Mouse (Mus musculus) embryonic facial prominence, embryonic 13.5 days (tissue): ENCODE measurements around the gene Cpne8. TPM values are rescaled to one million over a fixed set of nuclear protein-coding genes. Genes with fewer than 3 reads are reported as not detected.
"Not testable (repeated sequence)": the region's sequence is repeated elsewhere in the genome, so short reads cannot be mapped to it uniquely, and the experiment has no call there.

Experiments used
- ATAC-seq: fragments of 200-750 bp; cut with Nextera tagmentation; 2 replicates; pipeline ENCODE4 v1.8.0; 2017; ENCODE audit warnings: low read depth; ENCODE audit not compliant: insufficient number of reproducible peaks, insufficient read depth, low FRiP score, low TSS enrichment
- H3K27ac ChIP-seq: fragments of 300-500 bp; sonication (generic); 2 replicates; pipeline ENCODE4 v1.5.1; 2015; ENCODE audit warnings: moderate library complexity, mild to moderate bottlenecking, inconsistent platforms
- H3K27me3 ChIP-seq: fragments of 300-500 bp; sonication (generic); 2 replicates; pipeline ENCODE4 v1.6.1; 2015; ENCODE audit warnings: mild to moderate bottlenecking, inconsistent platforms
- H3K36me3 ChIP-seq: fragments of 300-500 bp; sonication (generic); 2 replicates; pipeline ENCODE4 v1.6.1; 2015; ENCODE audit warnings: mild to moderate bottlenecking, inconsistent platforms
- H3K4me1 ChIP-seq: fragments of 300-500 bp; sonication (generic); 2 replicates; pipeline ENCODE4 v1.6.1; 2015; ENCODE audit warnings: inconsistent platforms
- H3K4me2 ChIP-seq: fragments of 300-500 bp; sonication (generic); 2 replicates; pipeline ENCODE4 v1.6.1; 2015; ENCODE audit warnings: moderate library complexity, mild to moderate bottlenecking, inconsistent platforms
- H3K4me3 ChIP-seq: fragments of 300-500 bp; sonication (generic); 2 replicates; pipeline ENCODE4 v1.5.1; 2015; ENCODE audit warnings: mild to moderate bottlenecking, inconsistent platforms
- H3K9ac ChIP-seq: fragments of 300-500 bp; sonication (generic); 2 replicates; pipeline ENCODE4 v1.6.1; 2015; ENCODE audit warnings: mild to moderate bottlenecking, inconsistent platforms
- H3K9me3 ChIP-seq: fragments of 300-500 bp; sonication (generic); 2 replicates; pipeline ENCODE4 v1.6.1; 2016; ENCODE audit warnings: inconsistent platforms
- WGBS: fragments of 180-500 bp; shearing (Covaris S2); methylation state at CpG from one replicate; pipeline ENCODE4 v1.1.7; 2015; ENCODE audit warnings: mixed read lengths; 5-methylcytosine and 5-hydroxymethylcytosine counted together
- polyA plus RNA-seq: library from polyadenylated mRNA; unstranded; fragments of >200 nt; fragmentation: Nextera tagmentation; extraction: Ambion mirVana; gene quantifications from 2 replicates; pipeline ENCODE4 v1.2.1, GENCODE M21; 2015

Gene Cpne8
- polyA plus RNA-seq, 1 experiment from 2014 or later: 19.7 TPM

DNA sequence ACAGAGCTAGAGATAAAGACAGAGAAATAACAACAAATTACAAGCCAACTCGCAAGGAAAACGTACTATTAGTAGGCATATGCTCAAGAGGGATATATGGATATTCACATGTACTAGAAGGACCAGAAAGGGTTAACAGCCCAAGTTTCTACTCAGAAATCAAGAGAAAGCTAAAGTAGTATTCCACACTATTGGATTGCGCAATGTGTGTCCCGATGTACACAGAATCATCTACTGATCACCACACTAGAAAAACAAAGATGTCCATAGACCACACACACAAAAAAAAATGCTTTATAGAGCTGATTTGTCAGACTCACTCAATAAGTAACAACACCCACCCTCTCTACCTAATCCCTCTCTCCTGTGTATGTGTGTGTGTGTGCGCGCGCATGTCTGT, 130.6 kb downstream of the Cpne8 start:
- 96% methylated on average over 7 of the region's 7 CpGs for WGBS
- no peak for ATAC-seq

DNA sequence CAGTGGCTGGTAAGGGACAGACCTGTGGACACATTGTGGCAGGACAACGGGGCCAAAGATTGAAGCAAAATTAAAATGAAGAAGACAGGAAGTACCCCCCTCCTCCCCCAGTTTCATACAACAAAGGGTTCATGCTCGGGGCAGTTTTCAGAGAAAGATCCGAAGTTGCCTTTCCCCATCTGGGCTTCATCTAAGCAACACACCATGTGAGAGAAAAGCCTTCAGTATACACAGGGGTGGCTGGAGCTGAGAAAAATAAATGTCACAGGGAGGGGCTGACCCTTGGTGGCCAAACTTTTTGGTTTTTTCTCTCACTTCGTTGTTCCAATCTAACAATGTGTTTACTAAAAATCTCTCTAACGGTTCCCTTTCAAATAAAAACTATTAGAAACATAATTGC, 135.8 kb downstream of the Cpne8 start:
- Histone ChIP-seq H3K4me2 (no peak overlapping the region), H3K9me3 (no peaks in the 10 kb centered on the region), H3K36me3 (no peaks in the 10 kb centered on the region), H3K4me1 (no peaks in the 10 kb centered on the region), H3K27ac (no peak overlapping the region), H3K4me3 (no peak overlapping the region), H3K27me3 (no peaks in the 10 kb centered on the region), H3K9ac (no peak overlapping the region)
- 31% methylated on average over 5 of the region's 5 CpGs for WGBS
- ATAC-seq: no peak

More for the DNA sequence above, 130.6 kb downstream of the Cpne8 start:
- no peaks in the 10 kb centered on the region for H3K36me3 ChIP-seq
- no peak overlapping the region for H3K27ac ChIP-seq
- no peaks in the 10 kb centered on the region for H3K9me3 ChIP-seq
- H3K9ac ChIP-seq: no peak overlapping the region
- no peak overlapping the region for H3K4me3 ChIP-seq
- H3K4me2 ChIP-seq: no peak overlapping the region
- no peaks in the 10 kb centered on the region for H3K27me3 ChIP-seq
- H3K4me1 ChIP-seq: no peaks in the 10 kb centered on the region

DNA sequence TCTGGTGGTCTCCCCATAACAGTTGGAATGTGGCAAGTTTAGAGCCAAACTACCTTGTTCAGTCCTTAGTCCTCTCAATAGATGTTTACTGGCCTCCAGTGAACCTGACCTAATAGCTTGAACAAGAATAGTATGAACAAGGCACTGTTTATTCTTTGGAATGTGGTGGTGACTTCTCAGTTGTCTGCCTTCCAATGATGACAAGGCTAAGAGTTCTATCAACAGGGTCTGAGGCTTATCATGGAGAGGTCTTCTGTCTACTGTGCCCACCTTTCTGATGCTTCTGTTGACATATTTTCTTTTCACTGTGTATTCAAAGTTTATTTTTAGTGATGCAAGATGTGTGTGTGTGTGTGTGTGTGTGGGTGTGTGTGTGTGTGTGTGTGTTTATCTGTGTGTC, 137.1 kb downstream of the Cpne8 start:
- H3K4me1 ChIP-seq: no peaks in the 10 kb centered on the region
- no peak overlapping the region for H3K27ac ChIP-seq
- H3K36me3 ChIP-seq: no peaks in the 10 kb centered on the region
- no peak overlapping the region for H3K9ac ChIP-seq
- no peak overlapping the region for H3K4me3 ChIP-seq
- no peak overlapping the region for H3K4me2 ChIP-seq
- H3K9me3 ChIP-seq: no peaks in the 10 kb centered on the region
- no peak for ATAC-seq
- H3K27me3 ChIP-seq: no peaks in the 10 kb centered on the region

DNA sequence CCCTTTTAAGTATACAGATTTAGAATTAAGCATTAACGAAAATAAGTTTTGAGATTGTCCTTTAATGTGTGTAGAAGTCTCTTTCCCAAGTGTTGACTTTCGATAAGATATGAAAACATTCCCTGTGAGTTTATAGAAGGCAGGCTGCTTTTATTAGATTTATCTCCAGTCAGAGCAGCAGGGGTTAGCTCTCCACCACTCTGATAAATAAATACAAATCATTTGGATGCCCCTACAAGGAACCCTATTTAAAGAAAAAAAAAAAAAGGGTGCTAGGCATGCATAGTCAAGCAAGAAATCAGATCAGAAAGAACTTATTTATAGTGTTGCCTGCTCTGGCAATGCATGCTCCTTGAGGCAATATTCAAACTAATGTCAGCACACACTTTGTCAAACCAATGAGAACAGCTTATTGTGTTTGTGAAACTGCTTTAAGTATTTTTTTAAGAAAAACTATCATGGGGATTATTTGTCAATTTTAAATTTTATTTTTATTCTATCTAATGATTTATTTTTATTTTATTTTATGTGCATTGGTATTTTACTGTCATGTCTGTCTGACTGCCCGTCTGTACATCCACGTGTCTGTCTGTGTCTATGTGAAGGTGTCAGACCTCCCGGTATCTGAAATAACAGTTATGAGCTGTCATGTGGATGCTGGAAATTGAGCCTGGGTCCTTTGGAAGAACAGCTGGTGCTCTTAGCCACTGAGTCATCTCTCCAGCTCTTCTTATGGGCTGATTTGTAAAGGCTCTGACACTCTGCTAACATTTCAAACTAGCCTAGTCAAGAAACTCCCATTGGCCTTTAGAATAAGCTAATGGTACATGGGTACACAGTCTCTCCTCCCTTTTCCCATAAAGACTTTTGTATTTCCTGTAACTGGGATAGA, 142.7 kb downstream of the Cpne8 start:
- no peak overlapping the region for H3K27ac ChIP-seq
- 81% methylated on average over 5 of the region's 5 CpGs for WGBS
- no peaks in the 10 kb centered on the region for H3K9me3 ChIP-seq
- H3K4me3 ChIP-seq: no peak overlapping the region
- H3K9ac ChIP-seq: no peak overlapping the region
- no peak overlapping the region for H3K4me2 ChIP-seq
- H3K4me1 ChIP-seq: peaks cover 4% of the 10 kb centered on the region; the same call in 1 of the 2 replicates
- no peak for ATAC-seq
- H3K36me3 ChIP-seq: no peaks in the 10 kb centered on the region
- H3K27me3 ChIP-seq: no peaks in the 10 kb centered on the region

DNA sequence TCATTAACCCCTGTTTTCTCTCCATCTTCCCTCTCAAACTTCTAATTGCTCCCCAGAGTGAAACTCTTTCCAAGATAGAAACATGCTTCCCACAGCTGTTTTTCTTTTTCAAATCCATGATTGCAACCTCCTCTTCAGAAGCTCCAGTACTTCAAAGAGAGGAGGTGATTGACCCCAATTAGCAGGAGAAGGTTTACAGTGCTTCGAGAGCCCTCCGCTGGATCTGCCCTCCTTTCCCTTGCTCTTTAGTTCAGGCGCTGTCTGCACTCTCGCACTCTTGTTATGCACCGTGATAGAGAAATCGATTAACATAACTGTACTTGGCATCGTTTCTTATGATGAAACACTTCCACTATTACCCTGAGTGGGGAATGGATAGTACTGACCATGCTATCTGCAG, 143.5 kb downstream of the Cpne8 start:
- H3K27ac ChIP-seq: no peak overlapping the region
- no peak overlapping the region for H3K4me2 ChIP-seq
- WGBS: 40% methylated on average over 7 of the region's 7 CpGs
- peaks cover 4% of the 10 kb centered on the region; the same call in 1 of the 2 replicates for H3K4me1 ChIP-seq
- H3K4me3 ChIP-seq: no peak overlapping the region
- no peak for ATAC-seq
- no peaks in the 10 kb centered on the region for H3K9me3 ChIP-seq
- H3K27me3 ChIP-seq: no peaks in the 10 kb centered on the region
- H3K36me3 ChIP-seq: no peaks in the 10 kb centered on the region
- H3K9ac ChIP-seq: no peak overlapping the region

DNA sequence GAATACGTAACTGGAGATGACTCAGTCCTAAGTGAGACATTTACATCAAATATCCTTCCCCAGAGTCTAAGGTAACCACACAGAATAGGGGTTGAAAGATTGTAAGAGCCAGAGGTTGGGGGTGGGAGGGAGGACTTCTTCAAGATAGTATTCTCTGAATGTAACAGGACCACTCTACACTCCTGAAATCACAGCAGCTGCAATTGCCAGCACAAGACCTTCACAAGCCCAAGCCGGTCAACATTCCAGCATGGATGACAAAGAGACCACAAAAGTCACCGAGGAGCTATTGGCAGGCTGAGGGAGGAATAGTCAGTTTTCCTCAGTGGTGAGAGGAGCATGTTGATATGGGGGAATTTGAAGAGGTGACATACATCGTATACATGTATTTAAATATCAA, 166.5 kb downstream of the Cpne8 start:
- Histone ChIP-seq H3K4me1 (no peaks in the 10 kb centered on the region), H3K27ac (no peak overlapping the region), H3K4me2 (no peak overlapping the region), H3K36me3 (no peaks in the 10 kb centered on the region), H3K27me3 (no peaks in the 10 kb centered on the region), H3K9ac (no peak overlapping the region), H3K4me3 (no peak overlapping the region), H3K9me3 (0 out of 2 replicates have a peak, but pooled peaks cover 3% of the 10 kb centered on the region)
- ATAC-seq: no peak
- 94% methylated on average over 4 of the region's 4 CpGs for WGBS

DNA sequence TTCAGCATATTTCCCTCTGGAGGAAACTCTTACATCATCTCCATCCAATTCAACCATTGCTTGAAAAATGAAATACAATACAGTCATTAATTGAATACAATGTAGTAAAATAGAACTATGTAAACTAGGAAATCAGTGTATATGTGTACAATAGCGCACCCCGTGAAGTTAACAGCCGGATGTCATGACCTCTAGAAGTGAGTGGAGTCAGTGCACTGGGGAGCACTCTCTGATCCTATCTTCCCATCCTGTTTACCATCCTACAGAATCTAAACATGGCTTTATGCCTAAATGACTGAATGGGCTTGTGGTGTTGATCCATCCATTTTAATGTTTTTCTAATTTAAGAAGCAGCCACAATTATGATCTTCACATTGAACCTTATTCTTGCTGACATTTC, 182.2 kb downstream of the Cpne8 start:
- WGBS: 89% methylated on average over 3 of the region's 3 CpGs
- Histone ChIP-seq H3K9ac (no peak overlapping the region), H3K27ac (no peak overlapping the region), H3K4me1 (no peaks in the 10 kb centered on the region), H3K4me3 (no peak overlapping the region), H3K4me2 (no peak overlapping the region), H3K36me3 (no peaks in the 10 kb centered on the region), H3K27me3 (no peaks in the 10 kb centered on the region), H3K9me3 (no peaks in the 10 kb centered on the region)
- no peak for ATAC-seq

DNA sequence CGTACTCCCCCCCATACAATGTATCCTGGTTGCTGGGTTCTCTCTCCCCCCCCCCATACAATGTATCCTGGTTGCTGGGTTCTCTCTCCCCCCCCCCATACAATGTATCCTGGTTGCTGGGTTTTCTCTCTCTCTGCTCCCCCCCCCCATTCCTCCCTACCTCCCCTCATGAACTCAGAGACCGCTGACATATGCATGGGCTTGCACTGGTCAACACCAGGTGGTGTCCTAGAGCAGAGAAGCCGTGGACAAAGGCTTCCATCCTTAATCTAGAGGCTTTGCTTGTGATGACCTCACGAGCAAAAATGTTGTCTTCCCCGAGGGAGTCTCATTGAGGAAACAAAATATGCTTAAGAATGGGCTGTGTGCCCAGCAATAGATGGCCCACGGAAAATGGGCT, 187.7 kb downstream of the Cpne8 start:
- Histone ChIP-seq H3K4me1 (no peaks in the 10 kb centered on the region), H3K9me3 (no peaks in the 10 kb centered on the region), H3K4me3 (no peak overlapping the region), H3K36me3 (no peaks in the 10 kb centered on the region), H3K27ac (no peak overlapping the region), H3K9ac (no peak overlapping the region), H3K4me2 (no peak overlapping the region), H3K27me3 (no peaks in the 10 kb centered on the region)
- ATAC-seq: no peak
- WGBS: 71% methylated on average over 6 of the region's 6 CpGs

DNA sequence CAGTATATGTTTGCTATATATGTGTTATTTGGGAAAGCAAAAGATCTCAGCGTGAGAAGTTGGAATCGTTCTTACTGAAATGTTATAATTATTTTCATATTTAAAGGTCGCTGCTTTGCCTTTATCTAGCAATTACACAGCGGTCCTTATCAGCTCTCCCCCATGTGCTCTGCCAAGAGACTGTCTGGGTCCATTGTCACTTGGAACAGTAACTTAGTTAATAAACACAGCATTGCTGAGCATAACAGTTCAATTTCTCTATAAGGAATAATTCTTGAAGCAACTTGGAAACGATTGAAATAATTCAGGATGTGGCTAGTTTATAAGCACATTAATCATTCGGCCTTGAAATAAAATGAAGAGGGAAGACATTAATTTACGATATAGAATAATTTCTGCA, 189.0 kb downstream of the Cpne8 start:
- Histone ChIP-seq H3K4me2 (no peak overlapping the region), H3K27me3 (no peaks in the 10 kb centered on the region), H3K4me1 (no peaks in the 10 kb centered on the region), H3K27ac (no peak overlapping the region), H3K36me3 (no peaks in the 10 kb centered on the region), H3K4me3 (no peak overlapping the region), H3K9me3 (no peaks in the 10 kb centered on the region), H3K9ac (no peak overlapping the region)
- WGBS: 85% methylated on average over 7 of the region's 7 CpGs
- no peak for ATAC-seq

DNA sequence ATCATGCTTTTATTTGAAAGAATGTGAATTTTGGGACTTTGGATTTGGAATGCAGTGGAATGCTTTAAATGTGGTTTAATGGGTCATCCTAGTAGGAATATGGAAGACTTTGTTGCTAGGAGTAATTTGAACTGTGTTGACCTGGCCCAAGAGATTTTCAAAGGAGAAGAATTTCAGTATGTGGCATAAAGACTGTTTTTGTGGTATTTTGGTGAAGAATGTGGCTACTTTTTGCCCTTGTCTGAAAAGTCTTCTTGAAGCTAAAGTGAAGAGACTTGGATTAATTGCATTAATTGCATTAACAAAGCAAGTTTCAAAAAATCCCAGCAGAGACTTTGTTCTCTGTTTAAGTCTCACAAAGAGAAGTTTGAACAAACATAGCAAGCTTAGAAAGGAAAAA, 208.7 kb downstream of the Cpne8 start:
- not testable (repeated sequence) for H3K4me2 ChIP-seq, H3K4me1 ChIP-seq, H3K27ac ChIP-seq, H3K9me3 ChIP-seq, H3K4me3 ChIP-seq, H3K36me3 ChIP-seq, H3K9ac ChIP-seq, H3K27me3 ChIP-seq, ATAC-seq

DNA sequence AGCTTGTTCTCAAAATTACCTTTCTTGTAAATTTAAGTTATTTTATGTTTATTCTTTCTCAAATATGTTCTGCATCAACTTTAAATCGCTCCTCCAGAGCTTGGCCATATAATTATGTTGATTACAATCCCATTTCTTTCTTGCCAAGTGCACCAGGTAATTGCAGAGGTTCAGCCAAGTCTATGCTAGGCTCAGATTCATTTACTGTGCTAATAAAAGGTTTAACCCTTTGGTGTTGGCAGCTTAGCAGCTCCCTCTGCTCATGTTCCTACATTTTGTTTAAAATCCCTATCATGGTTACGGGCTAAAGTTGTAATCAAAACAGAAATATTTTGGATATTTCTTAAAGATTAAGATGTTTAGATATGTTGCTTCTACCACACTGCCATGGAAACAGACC, 216.0 kb downstream of the Cpne8 start:
- H3K9me3 ChIP-seq: no peaks in the 10 kb centered on the region
- no peak overlapping the region for H3K9ac ChIP-seq
- no peak overlapping the region for H3K4me3 ChIP-seq
- H3K36me3 ChIP-seq: no peaks in the 10 kb centered on the region
- H3K27ac ChIP-seq: no peak overlapping the region
- H3K4me1 ChIP-seq: no peaks in the 10 kb centered on the region
- no peak overlapping the region for H3K4me2 ChIP-seq
- no peak for ATAC-seq
- 57% methylated on average over 2 of the region's 2 CpGs for WGBS
- no peaks in the 10 kb centered on the region for H3K27me3 ChIP-seq

DNA sequence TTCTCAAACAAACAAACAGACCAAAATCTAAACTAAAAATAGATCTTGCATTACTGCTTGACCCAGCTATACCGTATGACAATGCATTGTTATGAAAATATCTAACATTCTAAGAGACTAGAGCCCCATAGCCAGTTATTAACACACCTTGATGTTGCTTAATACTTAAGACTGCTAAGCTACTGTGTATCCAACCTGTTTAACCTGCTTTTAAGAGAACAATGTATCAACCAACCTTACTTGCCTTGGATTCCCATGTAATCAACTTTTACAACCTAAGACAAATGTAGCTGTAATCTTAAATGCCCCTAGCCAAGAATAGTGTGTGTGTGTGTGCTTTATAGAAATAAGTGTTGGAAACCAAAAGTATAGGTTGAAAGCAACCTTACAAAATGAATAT, 233.2 kb downstream of the Cpne8 start:
- 65% methylated on average over 1 of the region's 1 CpGs for WGBS
- Histone ChIP-seq H3K9me3 (no peaks in the 10 kb centered on the region), H3K36me3 (no peaks in the 10 kb centered on the region), H3K27me3 (no peaks in the 10 kb centered on the region), H3K27ac (no peak overlapping the region), H3K9ac (no peak overlapping the region), H3K4me1 (no peaks in the 10 kb centered on the region), H3K4me3 (no peak overlapping the region), H3K4me2 (no peak overlapping the region)
- ATAC-seq: no peak
